Mouse (Mus musculus): ENCODE measurements around the gene Glb1. TPM values are rescaled to one million over a fixed set of nuclear protein-coding genes. Genes with fewer than 3 reads are reported as not detected.
A peak's percentile ranks its signal among the peaks of the same experiment; 100 is the strongest.
"Not testable (repeated sequence)": the region's sequence is repeated elsewhere in the genome, so short reads cannot be mapped to it uniquely, and the experiment has no call there.

Glb1 gene
- polyA plus RNA-seq, 1 experiment from 2014 or later = 21.9 TPM

DNA sequence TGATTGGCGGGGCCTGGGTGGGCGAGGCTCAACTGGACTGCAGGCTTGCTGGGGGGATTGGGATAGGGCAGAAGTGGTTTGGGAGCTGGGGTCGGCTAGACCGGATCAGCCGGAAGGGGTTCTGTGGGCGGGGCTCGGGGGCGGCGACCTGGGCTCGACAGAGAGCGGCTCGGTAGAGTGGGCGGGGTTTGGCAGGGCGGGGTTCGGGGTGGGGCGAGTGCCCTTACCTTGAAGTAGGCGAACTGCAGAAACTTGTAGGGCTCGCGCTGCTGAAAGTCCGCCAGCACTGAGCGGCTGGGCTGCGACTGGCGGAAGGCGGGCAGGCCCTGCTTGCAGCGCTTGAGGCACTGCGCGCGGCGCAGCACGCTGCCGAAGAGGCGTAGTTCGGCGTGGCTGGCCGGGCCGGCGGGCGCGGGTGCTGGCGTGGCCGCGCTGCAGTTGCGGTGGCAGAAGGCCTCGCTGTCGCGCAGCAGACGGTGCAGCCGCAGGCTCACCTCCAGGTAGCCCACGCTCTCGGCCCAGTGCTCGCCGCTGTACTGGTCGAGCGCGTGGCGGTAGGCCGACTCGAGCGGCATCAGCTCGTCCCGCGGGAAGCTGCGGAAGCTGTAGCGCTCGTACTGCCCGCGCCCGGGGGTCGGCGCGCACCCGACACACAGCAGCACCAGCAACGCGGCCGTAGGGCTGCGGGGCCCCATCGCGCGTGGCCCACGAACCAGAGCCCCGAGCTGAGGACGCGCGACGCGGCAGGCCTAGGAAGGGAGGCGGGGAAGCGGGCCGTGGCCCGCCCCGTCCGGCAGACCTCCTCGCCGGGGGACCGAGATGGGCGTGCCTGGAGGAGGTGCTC is 10.7 kb upstream of the Glb1 start, which contains the start of gene Crtap:
TSS of gene Crtap (minus strand) at position 771 of the 844 bp plus-strand sequence.
- H3K4me2 ChIP-seq (replicated peaks; ENCODE audit: low read depth, low read length) = peak within 1 kb of the TSS; percentile 90
- ATAC-seq (ENCODE audit: low FRiP score) = peak; percentile 85
- no peaks in the 10 kb centered on the region for H3K9me3 ChIP-seq (ENCODE audit: control insufficient read depth, low read length)
- H3K9ac ChIP-seq (ENCODE audit: low read depth, low read length) = peak within 1 kb of the TSS; percentile 83
- H3K4me3 ChIP-seq (ENCODE audit: low read depth, low read length) = peak within 1 kb of the TSS; percentile 74
- H3K27ac ChIP-seq (ENCODE audit: low read depth, low read length) = peak within 1 kb of the TSS; percentile 51; the same call in 1 of the 2 replicates
- H3K36me3 ChIP-seq (ENCODE audit: control insufficient read depth, insufficient read depth, low read length) = no peaks in the 10 kb centered on the region
- peak; percentile 76 for DNase-seq (ENCODE audit: low spot score)
- H3K4me1 ChIP-seq (replicated peaks; ENCODE audit: control insufficient read depth, insufficient read depth, low read length) = no peaks in the 10 kb centered on the region
- WGBS = under 1% methylated on average over 90 of the region's 96 CpGs
- H3K27me3 ChIP-seq (ENCODE audit: control insufficient read depth, insufficient read depth, low read length) = no peaks in the 10 kb centered on the region

DNA sequence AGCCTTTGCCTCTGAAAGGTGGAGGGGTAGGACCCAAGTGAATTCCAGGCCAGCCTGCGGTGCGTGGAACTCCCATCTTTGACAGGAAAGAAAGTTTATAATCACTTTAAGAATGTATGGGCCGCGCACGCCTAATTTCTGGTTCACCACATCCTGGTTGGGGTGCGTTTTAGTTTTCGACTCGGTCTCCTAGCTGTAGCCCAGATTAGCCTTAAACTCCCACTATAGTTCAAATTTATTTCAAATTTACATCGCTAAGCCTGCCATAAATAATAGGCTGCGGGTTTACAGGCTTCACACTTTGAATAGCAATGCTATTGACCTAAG is 10.2 kb upstream of the Glb1 start:
- no peaks in the 10 kb centered on the region for H3K9me3 ChIP-seq (ENCODE audit: control insufficient read depth, low read length)
- H3K27ac ChIP-seq (ENCODE audit: low read depth, low read length) = no peak overlapping the region; the same call in 1 of the 2 replicates
- no peaks in the 10 kb centered on the region for H3K36me3 ChIP-seq (ENCODE audit: control insufficient read depth, insufficient read depth, low read length)
- peak overlapping the region; percentile 90 for H3K4me2 ChIP-seq (replicated peaks; ENCODE audit: low read depth, low read length)
- H3K27me3 ChIP-seq (ENCODE audit: control insufficient read depth, insufficient read depth, low read length) = no peaks in the 10 kb centered on the region
- H3K4me3 ChIP-seq (ENCODE audit: low read depth, low read length) = peak overlapping the region; percentile 74
- peak overlapping the region; percentile 83 for H3K9ac ChIP-seq (ENCODE audit: low read depth, low read length)
- no peak for DNase-seq (ENCODE audit: low spot score)
- no peak for ATAC-seq (ENCODE audit: low FRiP score)
- WGBS = 8% methylated on average over 10 of the region's 10 CpGs
- no peaks in the 10 kb centered on the region for H3K4me1 ChIP-seq (replicated peaks; ENCODE audit: control insufficient read depth, insufficient read depth, low read length)

DNA sequence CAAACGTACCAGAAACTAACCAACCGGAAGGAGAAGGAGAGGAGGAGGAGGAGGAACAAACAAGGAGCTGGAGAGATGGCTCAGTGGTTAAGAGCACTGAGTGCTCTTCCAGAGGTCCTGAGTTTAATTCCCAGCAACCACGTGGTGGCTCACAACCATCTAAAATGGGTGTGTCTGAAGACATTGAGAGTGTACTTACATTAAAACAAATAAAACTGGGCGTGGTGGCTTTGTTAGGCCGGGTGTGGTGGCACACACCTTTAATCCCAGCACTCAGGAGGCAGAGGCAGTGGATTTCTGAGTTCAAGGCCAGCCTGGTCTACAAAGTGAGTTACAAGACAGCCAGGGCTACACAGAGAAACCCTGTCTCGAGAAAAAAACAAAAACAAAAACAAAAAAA is 6.7 kb upstream of the Glb1 start:
- not testable (repeated sequence) for ATAC-seq (ENCODE audit: low FRiP score); H3K27ac ChIP-seq (ENCODE audit: low read depth, low read length); H3K9ac ChIP-seq (ENCODE audit: low read depth, low read length); H3K27me3 ChIP-seq (ENCODE audit: control insufficient read depth, insufficient read depth, low read length); H3K9me3 ChIP-seq (ENCODE audit: control insufficient read depth, low read length); H3K36me3 ChIP-seq (ENCODE audit: control insufficient read depth, insufficient read depth, low read length); H3K4me2 ChIP-seq (replicated peaks; ENCODE audit: low read depth, low read length); H3K4me3 ChIP-seq (ENCODE audit: low read depth, low read length); H3K4me1 ChIP-seq (replicated peaks; ENCODE audit: control insufficient read depth, insufficient read depth, low read length); DNase-seq (ENCODE audit: low spot score)
- WGBS = 74% methylated on average over 6 of the region's 6 CpGs

DNA sequence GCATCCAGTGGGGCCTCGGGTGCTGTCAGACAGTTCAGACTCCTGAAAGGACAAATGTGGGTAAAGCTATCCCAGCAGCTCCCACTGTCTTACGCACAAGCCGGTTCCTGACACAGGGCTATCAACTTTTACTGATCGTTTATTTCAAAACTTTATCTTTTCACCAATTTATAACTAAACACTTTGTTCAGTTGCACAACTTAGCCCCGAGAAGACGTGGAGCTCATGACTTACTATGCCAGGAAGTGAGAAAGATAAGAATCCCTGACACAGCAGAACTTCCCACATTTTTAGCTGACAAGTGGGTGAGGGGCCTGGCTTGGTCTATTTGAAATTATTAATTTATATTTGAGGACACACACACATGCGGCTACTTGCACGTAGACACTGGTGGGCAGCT is 6.2 kb upstream of the Glb1 start:
- DNase-seq (ENCODE audit: low spot score) (no peak), ATAC-seq (ENCODE audit: low FRiP score) (no peak)
- Histone ChIP-seq H3K9me3 (ENCODE audit: control insufficient read depth, low read length) (no peaks in the 10 kb centered on the region), H3K9ac (ENCODE audit: low read depth, low read length) (no peak overlapping the region), H3K27ac (ENCODE audit: low read depth, low read length) (no peak overlapping the region), H3K36me3 (ENCODE audit: control insufficient read depth, insufficient read depth, low read length) (no peaks in the 10 kb centered on the region), H3K4me1 (replicated peaks; ENCODE audit: control insufficient read depth, insufficient read depth, low read length) (no peaks in the 10 kb centered on the region), H3K4me3 (ENCODE audit: low read depth, low read length) (no peak overlapping the region), H3K4me2 (replicated peaks; ENCODE audit: low read depth, low read length) (no peak overlapping the region), H3K27me3 (ENCODE audit: control insufficient read depth, insufficient read depth, low read length) (no peaks in the 10 kb centered on the region)
- WGBS = 84% methylated on average over 8 of the region's 8 CpGs

DNA sequence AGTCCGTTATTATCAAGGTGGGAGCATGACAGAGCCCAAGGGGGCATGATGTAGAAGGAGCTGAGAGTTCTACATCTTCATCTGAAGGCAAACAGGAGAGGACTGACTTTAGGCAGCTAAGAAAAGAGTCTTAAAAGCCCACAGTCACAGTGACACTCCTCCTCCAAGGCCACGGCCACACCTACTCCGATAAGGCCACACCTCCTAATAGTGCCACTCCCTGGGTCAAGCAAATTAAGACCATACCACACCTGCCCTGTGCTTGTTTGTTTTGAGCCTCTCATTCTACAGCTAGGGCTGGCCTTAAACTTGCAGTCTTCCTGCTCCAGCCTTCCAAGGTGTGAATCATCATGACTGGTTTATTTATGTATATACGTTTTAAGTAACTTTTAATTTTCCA is 5.6 kb upstream of the Glb1 start:
- H3K4me3 ChIP-seq (ENCODE audit: low read depth, low read length) = no peak overlapping the region
- H3K4me2 ChIP-seq (replicated peaks; ENCODE audit: low read depth, low read length) = no peak overlapping the region
- H3K27me3 ChIP-seq (ENCODE audit: control insufficient read depth, insufficient read depth, low read length) = no peaks in the 10 kb centered on the region
- no peak overlapping the region for H3K9ac ChIP-seq (ENCODE audit: low read depth, low read length)
- no peak overlapping the region for H3K27ac ChIP-seq (ENCODE audit: low read depth, low read length)
- WGBS = 91% methylated on average over 4 of the region's 4 CpGs
- ATAC-seq (ENCODE audit: low FRiP score) = no peak
- H3K36me3 ChIP-seq (ENCODE audit: control insufficient read depth, insufficient read depth, low read length) = no peaks in the 10 kb centered on the region
- no peaks in the 10 kb centered on the region for H3K9me3 ChIP-seq (ENCODE audit: control insufficient read depth, low read length)
- no peak for DNase-seq (ENCODE audit: low spot score)
- no peaks in the 10 kb centered on the region for H3K4me1 ChIP-seq (replicated peaks; ENCODE audit: control insufficient read depth, insufficient read depth, low read length)

DNA sequence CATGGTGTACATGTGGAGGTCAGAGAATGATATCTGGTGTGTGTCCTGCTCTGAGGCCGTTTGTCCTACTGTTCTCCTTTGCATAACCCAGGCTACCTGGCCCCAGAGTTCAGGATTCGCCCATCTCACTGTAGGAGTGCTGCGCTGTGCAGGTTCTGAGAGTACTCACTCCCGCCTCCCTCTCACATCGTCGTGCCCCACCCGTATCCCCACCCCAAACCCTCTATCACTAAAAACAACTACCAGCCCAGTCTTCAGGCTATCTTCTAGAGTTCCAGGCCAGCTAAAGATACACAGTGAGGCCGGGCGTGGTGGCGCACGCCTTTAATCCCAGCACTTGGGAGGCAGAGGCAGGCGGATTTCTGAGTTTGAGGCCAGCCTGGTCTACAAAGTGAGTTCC is 1.2 kb upstream of the Glb1 start:
- no peak for DNase-seq (ENCODE audit: low spot score)
- Histone ChIP-seq H3K27ac (ENCODE audit: low read depth, low read length) (no peak overlapping the region), H3K9me3 (ENCODE audit: control insufficient read depth, low read length) (no peaks in the 10 kb centered on the region), H3K36me3 (ENCODE audit: control insufficient read depth, insufficient read depth, low read length) (0 out of 2 replicates have a peak, but pooled peaks cover 2% of the 10 kb centered on the region), H3K4me1 (replicated peaks; ENCODE audit: control insufficient read depth, insufficient read depth, low read length) (no peaks in the 10 kb centered on the region), H3K4me3 (ENCODE audit: low read depth, low read length) (no peak overlapping the region), H3K9ac (ENCODE audit: low read depth, low read length) (no peak overlapping the region), H3K27me3 (ENCODE audit: control insufficient read depth, insufficient read depth, low read length) (no peaks in the 10 kb centered on the region), H3K4me2 (replicated peaks; ENCODE audit: low read depth, low read length) (no peak overlapping the region)
- no peak for ATAC-seq (ENCODE audit: low FRiP score)
- WGBS = 90% methylated on average over 12 of the region's 12 CpGs

DNA sequence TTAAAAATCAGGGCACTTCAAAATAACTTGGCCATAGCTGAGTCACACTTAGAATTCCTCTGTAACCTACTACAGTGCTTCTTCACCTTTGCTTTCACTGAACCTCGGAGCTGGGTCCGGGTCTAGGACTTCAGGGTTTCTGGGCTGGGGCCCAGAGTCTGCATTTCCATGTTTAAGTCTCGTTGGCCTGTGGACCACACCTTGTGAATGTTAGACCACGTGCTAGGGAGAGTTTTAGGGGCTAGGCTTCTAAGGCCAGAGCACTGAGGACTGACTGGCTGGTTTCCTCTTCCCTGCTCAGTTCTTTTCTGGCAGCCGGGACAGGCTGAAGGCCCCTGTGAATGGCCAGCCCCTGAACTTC is 308 bp upstream of the Glb1 start:
- 20% methylated on average over 5 of the region's 5 CpGs for WGBS
- H3K4me3 ChIP-seq (ENCODE audit: low read depth, low read length) = peak overlapping the region; percentile 86
- no peaks in the 10 kb centered on the region for H3K4me1 ChIP-seq (replicated peaks; ENCODE audit: control insufficient read depth, insufficient read depth, low read length)
- H3K36me3 ChIP-seq (ENCODE audit: control insufficient read depth, insufficient read depth, low read length) = 0 out of 2 replicates have a peak, but pooled peaks cover 6% of the 10 kb centered on the region
- H3K9me3 ChIP-seq (ENCODE audit: control insufficient read depth, low read length) = no peaks in the 10 kb centered on the region
- ATAC-seq (ENCODE audit: low FRiP score) = peak; percentile 69; the same call in 1 of the 2 replicates
- H3K27me3 ChIP-seq (ENCODE audit: control insufficient read depth, insufficient read depth, low read length) = no peaks in the 10 kb centered on the region
- DNase-seq (ENCODE audit: low spot score) = no peak
- H3K4me2 ChIP-seq (replicated peaks; ENCODE audit: low read depth, low read length) = peak overlapping the region; percentile 79
- 0 out of 2 replicates have a peak overlapping the region, but pooled peaks have one; percentile 0 for H3K27ac ChIP-seq (ENCODE audit: low read depth, low read length)
- H3K9ac ChIP-seq (ENCODE audit: low read depth, low read length) = no peak overlapping the region

DNA sequence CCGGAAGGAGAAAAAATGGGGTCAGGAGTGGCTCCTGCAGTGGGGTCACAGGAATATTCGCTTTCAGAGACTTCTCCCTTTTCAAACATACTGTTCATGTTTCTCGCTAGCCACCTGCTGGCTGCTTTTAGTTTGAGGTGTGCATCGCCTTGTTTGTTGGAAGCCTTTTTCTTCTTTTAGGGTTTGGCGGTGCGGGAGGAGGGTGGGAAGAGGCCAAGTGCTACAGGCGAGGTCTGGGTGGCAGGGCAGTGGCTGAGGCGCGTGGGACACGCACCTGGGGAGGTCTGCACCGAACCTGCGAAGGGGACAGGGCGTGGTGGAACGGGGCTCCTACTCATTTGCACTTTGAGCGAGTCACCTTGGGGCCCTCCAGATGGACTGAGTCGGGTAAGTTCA is 807 bp downstream of the Glb1 start:
- no peaks in the 10 kb centered on the region for H3K9me3 ChIP-seq (ENCODE audit: control insufficient read depth, low read length)
- H3K9ac ChIP-seq (ENCODE audit: low read depth, low read length) = peak overlapping the region; percentile 70
- ATAC-seq (ENCODE audit: low FRiP score) = peak; percentile 8; the same call in 1 of the 2 replicates
- no peaks in the 10 kb centered on the region for H3K27me3 ChIP-seq (ENCODE audit: control insufficient read depth, insufficient read depth, low read length)
- H3K4me3 ChIP-seq (ENCODE audit: low read depth, low read length) = peak overlapping the region; percentile 86
- H3K36me3 ChIP-seq (ENCODE audit: control insufficient read depth, insufficient read depth, low read length) = 0 out of 2 replicates have a peak, but pooled peaks cover 8% of the 10 kb centered on the region
- peak overlapping the region; percentile 79 for H3K4me2 ChIP-seq (replicated peaks; ENCODE audit: low read depth, low read length)
- peak; percentile 64 for DNase-seq (ENCODE audit: low spot score)
- H3K4me1 ChIP-seq (replicated peaks; ENCODE audit: control insufficient read depth, insufficient read depth, low read length) = no peaks in the 10 kb centered on the region
- 4% methylated on average over 16 of the region's 16 CpGs for WGBS
- peak overlapping the region; percentile 80; the same call in 1 of the 2 replicates for H3K27ac ChIP-seq (ENCODE audit: low read depth, low read length)

DNA sequence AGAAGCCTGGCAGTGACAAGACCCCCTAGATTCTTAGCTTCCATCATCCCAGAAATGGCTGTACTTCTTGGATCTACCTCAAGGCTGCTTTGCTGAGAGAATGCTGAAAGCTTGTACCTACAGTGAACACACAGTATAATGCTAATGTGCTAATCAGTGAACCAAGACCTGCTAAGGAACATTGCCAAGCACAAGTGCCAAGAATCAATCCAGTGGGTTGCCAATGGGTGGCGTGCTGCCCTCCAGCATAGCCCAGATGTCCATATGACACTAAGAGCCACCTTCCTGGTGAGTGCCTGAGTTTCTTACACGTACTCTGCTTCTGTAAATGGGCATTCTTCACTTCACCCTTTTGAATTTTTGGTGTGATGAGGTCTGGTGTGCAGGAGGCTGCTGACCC is 6.8 kb downstream of the Glb1 start:
- ATAC-seq (ENCODE audit: low FRiP score) = no peak
- Histone ChIP-seq H3K4me1 (replicated peaks; ENCODE audit: control insufficient read depth, insufficient read depth, low read length) (no peaks in the 10 kb centered on the region), H3K9ac (ENCODE audit: low read depth, low read length) (no peak overlapping the region), H3K27ac (ENCODE audit: low read depth, low read length) (no peak overlapping the region), H3K9me3 (ENCODE audit: control insufficient read depth, low read length) (no peaks in the 10 kb centered on the region), H3K4me3 (ENCODE audit: low read depth, low read length) (no peak overlapping the region), H3K4me2 (replicated peaks; ENCODE audit: low read depth, low read length) (no peak overlapping the region), H3K36me3 (ENCODE audit: control insufficient read depth, insufficient read depth, low read length) (0 out of 2 replicates have a peak, but pooled peaks cover 8% of the 10 kb centered on the region), H3K27me3 (ENCODE audit: control insufficient read depth, insufficient read depth, low read length) (no peaks in the 10 kb centered on the region)
- 98% methylated on average over 2 of the region's 2 CpGs for WGBS
- no peak for DNase-seq (ENCODE audit: low spot score)

Data from hindbrain, embryonic 11.5 days (tissue).